Mouse (Mus musculus) olfactory bulb, adult 2 months (tissue): ENCODE data around the gene Tango2.

Source experiments
- CTCF ChIP-seq: fragments of 200-500 bp; IDR thresholded peaks from 2 replicates; pipeline ENCODE4 v1.5.1; 2012; ENCODE audit warnings: low read depth, mild to moderate bottlenecking, low read length, moderate library complexity; ENCODE audit not compliant: insufficient read depth
- POLR2A ChIP-seq: fragments of 200-500 bp; IDR thresholded peaks from 2 replicates; pipeline ENCODE4 v1.6.1; 2012; ENCODE audit warnings: mild to moderate bottlenecking, low read depth, low read length, moderate library complexity; ENCODE audit not compliant: insufficient read depth

DNA sequence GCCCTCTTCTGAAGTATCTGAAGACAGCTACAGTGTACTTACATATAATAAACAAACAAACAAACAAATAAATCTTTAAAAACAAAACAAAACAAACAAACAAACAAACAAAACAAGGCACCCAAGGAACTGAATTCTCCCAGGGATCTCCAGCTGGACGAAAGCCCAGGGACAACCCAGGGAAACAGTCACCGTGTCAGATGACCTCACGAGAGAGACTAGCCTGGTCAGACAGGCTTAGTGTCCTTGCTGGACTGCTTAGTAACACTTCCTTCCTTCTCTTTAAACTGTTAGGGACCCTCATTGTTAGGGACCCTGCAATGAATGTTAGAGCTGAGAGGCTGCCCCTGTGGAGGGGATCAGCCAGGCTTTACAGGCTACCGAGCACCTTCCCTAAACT is 10.6 kb downstream of the Tango2 start:
- TF ChIP-seq CTCF = no peak
- TF ChIP-seq POLR2A = no peak
